In genomic region chr10:123326271-123326670, GRCm38 (mm10) we compare ENCODE assay signal across 19 mouse cellular contexts.
"Had no signal": no experiment of that assay in that cellular context is flagged by ENCODE, and none has a peak within 500 bp of the region (broad histone marks: within the 10 kb centered on the region; RNA-seq: fewer than 3 reads in every experiment).

No protein-coding gene starts in this region.

- DNase-seq: lung, adult 18-20 months; lung, embryonic 14.5 days; lung, postnatal 10 days; lung, postnatal 4 days; midbrain, embryonic 14.5 days; retina, postnatal 1 day; right cerebral cortex, adult 18-20 months; right cerebral cortex, postnatal 25 days; right cerebral cortex, postnatal 4 days; spleen, adult 18-20 months; thymus, adult 18-20 months; thymus, postnatal 14 days; thymus, postnatal 36 days had no signal

- H3K36me3 ChIP-seq: midbrain, embryonic 10.5 days; midbrain, embryonic 12.5 days; neural tube, embryonic 13.5 days; neural tube, embryonic 15.5 days had no signal

- H3K27ac ChIP-seq: midbrain, embryonic 10.5 days; midbrain, embryonic 12.5 days; neural tube, embryonic 13.5 days; neural tube, embryonic 15.5 days had no signal

- H3K9ac ChIP-seq: lung, embryonic 14.5 days; midbrain, embryonic 12.5 days; neural tube, embryonic 13.5 days; neural tube, embryonic 15.5 days had no signal

- H3K9me3 ChIP-seq: midbrain, embryonic 10.5 days; midbrain, embryonic 12.5 days; neural tube, embryonic 13.5 days; neural tube, embryonic 15.5 days had no signal

- ATAC-seq: midbrain, embryonic 16.5 days had no signal

- H3K4me1 ChIP-seq: midbrain, embryonic 10.5 days; midbrain, embryonic 12.5 days; neural tube, embryonic 13.5 days; neural tube, embryonic 15.5 days had no signal

- H3K27me3 ChIP-seq: midbrain, embryonic 12.5 days; neural tube, embryonic 13.5 days; neural tube, embryonic 15.5 days had no signal

- H3K4me2 ChIP-seq: lung, embryonic 14.5 days; midbrain, embryonic 12.5 days; neural tube, embryonic 13.5 days; neural tube, embryonic 15.5 days had no signal

- H3K4me3 ChIP-seq: midbrain, embryonic 10.5 days; midbrain, embryonic 12.5 days; myocyte; neural tube, embryonic 13.5 days; neural tube, embryonic 15.5 days had no signal
